23 mouse cellular contexts compared by ENCODE assay signal in the genomic region with DNA sequence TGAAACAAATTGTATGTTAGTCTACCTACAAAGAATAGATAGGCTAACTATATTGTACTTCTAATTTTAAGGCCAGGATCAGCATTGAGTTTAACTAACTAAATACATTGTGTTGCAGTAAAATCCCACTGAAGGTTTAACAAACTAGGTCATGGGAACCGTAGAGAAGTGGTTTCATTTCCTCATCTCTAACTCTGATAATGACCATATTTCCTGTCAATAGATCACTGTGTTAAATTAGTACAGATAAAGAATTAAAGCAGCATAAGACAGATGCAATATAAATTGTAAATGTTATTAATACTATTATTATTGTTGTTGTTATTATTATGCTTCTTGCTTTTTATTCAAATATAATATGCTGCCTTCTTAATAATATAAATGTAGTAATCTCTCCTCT.
"Had no signal": no experiment of that assay in that cellular context is flagged by ENCODE, and none has a peak within 500 bp of the region (broad histone marks: within the 10 kb centered on the region; RNA-seq: fewer than 3 reads in every experiment).

No protein-coding gene starts in this region.

- H3K9me3 ChIP-seq: limb, embryonic 12.5 days; limb, embryonic 15.5 days; lung, embryonic 15.5 days; neural tube, embryonic 12.5 days had no signal

- H3K27ac ChIP-seq: layer of hippocampus, adult 2 months; left cerebral cortex, adult 2 months; limb, embryonic 12.5 days; limb, embryonic 15.5 days; liver, embryonic 14.5 days; lung, embryonic 15.5 days; neural tube, embryonic 12.5 days; stomach, postnatal 0 days had no signal

- H3K27me3 ChIP-seq: limb, embryonic 12.5 days; limb, embryonic 15.5 days; lung, embryonic 15.5 days; neural tube, embryonic 12.5 days had no signal

- H3K9ac ChIP-seq: limb, embryonic 12.5 days; limb, embryonic 15.5 days; liver, embryonic 14.5 days; liver, postnatal 0 days; lung, embryonic 15.5 days; neural tube, embryonic 12.5 days had no signal

- H3K4me2 ChIP-seq: limb, embryonic 12.5 days; limb, embryonic 15.5 days; liver, embryonic 11.5 days; lung, embryonic 15.5 days; midbrain, embryonic 11.5 days; neural tube, embryonic 12.5 days had no signal

- DNase-seq: kidney, adult 11 months; kidney, adult 8-10 months; kidney, postnatal 14 days; kidney, postnatal 4 days; layer of hippocampus, adult 9-11 months; left cerebral cortex, postnatal 4 days; liver, postnatal 0 days; lung, postnatal 10 days; lung, postnatal 36 days; midbrain, embryonic 14.5 days; thymus, adult 2 months; thymus, postnatal 14 days; thymus, postnatal 4 days had no signal

- ATAC-seq: liver, postnatal 0 days had no signal

- H3K36me3 ChIP-seq: lung, embryonic 15.5 days had no signal

- H3K4me3 ChIP-seq: layer of hippocampus, adult 2 months; left cerebral cortex, adult 2 months; limb, embryonic 12.5 days; limb, embryonic 15.5 days; lung, embryonic 15.5 days; neural tube, embryonic 12.5 days had no signal

- H3K4me1 ChIP-seq: limb, embryonic 12.5 days; limb, embryonic 15.5 days; neural tube, embryonic 12.5 days had no signal
